Mouse (Mus musculus) limb, embryonic 14.5 days (tissue): Measurements from ENCODE around the gene Ankrd44. TPM values are rescaled to one million over a fixed set of nuclear protein-coding genes. Genes with fewer than 3 reads are reported as not detected.

Experiments used
- ATAC-seq: fragments of 200-750 bp; cut with Nextera tagmentation; 2 replicates; pipeline ENCODE4 v1.8.0; 2017; ENCODE audit warnings: low read depth, moderate number of reproducible peaks, moderate TSS enrichment; ENCODE audit not compliant: low FRiP score
- DNase-seq: peaks from one replicate; pipeline ENCODE4 v3.0.0-alpha.2; 2015; ENCODE audit warnings: low spot score
- H3K27ac ChIP-seq: fragments of 300-500 bp; sonication (generic); replicated peaks from 2 replicates; pipeline ENCODE4 v1.5.1; 2014; ENCODE audit warnings: low read depth, mild to moderate bottlenecking, low read length, moderate library complexity, mixed read lengths
- H3K27me3 ChIP-seq: fragments of 300-500 bp; sonication (generic); 2 replicates; pipeline ENCODE4 v1.6.1; 2014; ENCODE audit warnings: low read length, mixed read lengths; ENCODE audit not compliant: control insufficient read depth, insufficient read depth
- H3K36me3 ChIP-seq: fragments of 300-500 bp; sonication (generic); 2 replicates; pipeline ENCODE4 v1.6.1; 2014; ENCODE audit warnings: mild to moderate bottlenecking, low read length, moderate library complexity, mixed read lengths; ENCODE audit not compliant: control insufficient read depth, insufficient read depth
- H3K4me1 ChIP-seq: fragments of 300-500 bp; sonication (generic); 2 replicates; pipeline ENCODE4 v1.6.1; 2014; ENCODE audit warnings: antibody characterized with exemption, low read length, mixed read lengths; ENCODE audit not compliant: control insufficient read depth, insufficient read depth
- H3K4me2 ChIP-seq: fragments of 300-500 bp; sonication (generic); replicated peaks from 2 replicates; pipeline ENCODE4 v1.6.1; 2014; ENCODE audit warnings: low read depth, mild to moderate bottlenecking, low read length, moderate library complexity; ENCODE audit not compliant: severe bottlenecking
- H3K4me3 ChIP-seq: fragments of 300-500 bp; sonication (generic); replicated peaks from 2 replicates; pipeline ENCODE4 v1.5.1; 2014; ENCODE audit warnings: low read length
- H3K9ac ChIP-seq: fragments of 300-500 bp; sonication (generic); 2 replicates; pipeline ENCODE4 v1.6.1; 2014; ENCODE audit warnings: mild to moderate bottlenecking, low read depth, low read length, moderate library complexity; ENCODE audit not compliant: severe bottlenecking
- H3K9me3 ChIP-seq: fragments of 300-500 bp; sonication (generic); 2 replicates; pipeline ENCODE4 v1.6.1; 2016; ENCODE audit warnings: low read length; ENCODE audit not compliant: control insufficient read depth
- POLR2A ChIP-seq: fragments of 200-500 bp; IDR thresholded peaks from 2 replicates; pipeline ENCODE4 v1.8.0; 2012; ENCODE audit warnings: inconsistent platforms, mild to moderate bottlenecking, moderate library complexity, borderline replicate concordance; ENCODE audit not compliant: insufficient read depth, insufficient read length; ENCODE audit errors: extremely low read depth
- WGBS: fragments of 180-500 bp; shearing (Covaris S2); extraction: QIAGEN DNeasy Blood & Tissue Kit; methylation state at CpG from one replicate; pipeline ENCODE4 v1.1.7; 2014; 5-methylcytosine and 5-hydroxymethylcytosine counted together
- polyA plus RNA-seq, 2 experiments: library from polyadenylated mRNA; depleted of rRNA in 1 of 2; stranded (reverse) in 1 of 2; unstranded in 1 of 2; fragments of >200 nt; fragmentation: Nextera tagmentation in 1 of 2; extraction: Ambion mirVana in 1 of 2; gene quantifications; 2 replicates each; pipeline versions ENCODE4 v1.2.1 to v1.2.3; 2012 to 2014

Ankrd44 gene
- polyA plus RNA-seq, 2 experiments = 23.5 to 38.8 TPM

GRCm38 (mm10) chr1:54675478-54675877, 250.7 kb downstream of the Ankrd44 start:
- no peaks in the 10 kb centered on the region for H3K27me3 ChIP-seq
- H3K9me3 ChIP-seq = no peaks in the 10 kb centered on the region
- H3K27ac ChIP-seq = no peak overlapping the region
- TF ChIP-seq POLR2A = no peak
- ATAC-seq = no peak
- H3K36me3 ChIP-seq = no peaks in the 10 kb centered on the region
- no peak overlapping the region for H3K4me2 ChIP-seq
- no peak overlapping the region for H3K9ac ChIP-seq
- no peak overlapping the region for H3K4me3 ChIP-seq
- 71% methylated on average over 5 of the region's 5 CpGs for WGBS
- no peak for DNase-seq
- no peaks in the 10 kb centered on the region for H3K4me1 ChIP-seq

DNA sequence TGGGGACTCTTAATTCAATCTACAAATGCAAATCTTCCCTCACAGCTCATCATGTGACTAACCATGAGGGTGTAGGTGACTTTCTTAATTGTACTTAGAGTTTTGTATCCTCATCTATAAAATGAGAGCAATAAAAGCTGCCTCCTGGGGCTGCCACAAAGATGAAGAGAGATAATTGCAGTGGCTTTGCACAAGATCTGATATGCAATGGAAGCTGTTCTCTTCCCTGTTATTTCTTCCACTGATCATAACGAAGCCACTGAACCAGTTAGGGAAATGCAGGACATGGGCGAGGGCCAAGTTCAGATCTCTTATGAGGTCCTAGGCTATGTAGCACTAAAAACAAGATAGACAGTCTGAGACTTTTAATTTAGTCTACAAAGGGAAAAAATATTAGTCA, 258.2 kb downstream of the Ankrd44 start:
- no peaks in the 10 kb centered on the region for H3K9me3 ChIP-seq
- no peaks in the 10 kb centered on the region for H3K4me1 ChIP-seq
- 71% methylated on average over 2 of the region's 2 CpGs for WGBS
- H3K4me3 ChIP-seq = no peak overlapping the region
- TF ChIP-seq POLR2A = no peak
- no peaks in the 10 kb centered on the region for H3K27me3 ChIP-seq
- no peak overlapping the region for H3K4me2 ChIP-seq
- DNase-seq = no peak
- no peak overlapping the region for H3K27ac ChIP-seq
- H3K36me3 ChIP-seq = peaks cover 3% of the 10 kb centered on the region; the same call in 1 of the 2 replicates
- no peak for ATAC-seq
- no peak overlapping the region for H3K9ac ChIP-seq

DNA sequence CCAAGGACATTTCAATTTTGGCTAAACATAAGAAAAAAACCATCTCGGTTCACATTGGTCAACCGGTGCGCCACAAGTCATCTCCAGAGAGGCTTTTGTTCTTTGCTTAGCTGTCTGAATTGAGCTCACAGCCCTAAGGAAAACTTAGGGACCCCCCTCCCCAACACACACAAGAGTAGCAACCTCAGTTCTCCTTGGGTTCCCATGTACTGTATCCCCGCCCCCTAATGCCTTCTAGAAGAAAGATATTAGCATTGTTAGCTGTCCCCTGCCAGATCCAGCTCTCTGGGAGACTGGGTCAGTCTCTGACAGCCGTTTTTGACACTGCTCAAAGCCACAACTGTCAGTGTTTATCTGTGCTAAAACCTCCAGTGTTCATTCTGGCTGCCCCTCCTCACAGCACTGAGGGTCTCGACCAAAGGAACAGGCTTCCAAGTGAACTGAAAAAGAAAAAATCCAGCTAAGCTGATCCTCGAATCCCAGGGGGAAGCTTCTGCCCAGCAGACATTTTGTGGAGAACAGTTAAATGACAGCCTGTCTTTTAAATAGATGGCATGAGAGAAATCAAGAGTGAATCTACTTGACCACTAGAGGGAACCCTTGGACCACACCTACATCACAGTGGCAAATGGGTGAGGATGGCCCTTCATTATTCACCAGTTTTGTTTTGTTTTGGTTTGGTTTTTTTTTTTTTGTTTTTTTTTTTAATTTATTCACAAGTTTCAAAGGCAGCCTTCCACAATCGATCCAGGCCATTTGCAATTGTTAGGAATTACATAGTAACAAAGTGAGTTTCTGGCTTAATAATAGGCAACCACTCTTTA, 260.4 kb downstream of the Ankrd44 start:
- WGBS = 64% methylated on average over 8 of the region's 8 CpGs
- peak; percentile 85 for DNase-seq

DNA sequence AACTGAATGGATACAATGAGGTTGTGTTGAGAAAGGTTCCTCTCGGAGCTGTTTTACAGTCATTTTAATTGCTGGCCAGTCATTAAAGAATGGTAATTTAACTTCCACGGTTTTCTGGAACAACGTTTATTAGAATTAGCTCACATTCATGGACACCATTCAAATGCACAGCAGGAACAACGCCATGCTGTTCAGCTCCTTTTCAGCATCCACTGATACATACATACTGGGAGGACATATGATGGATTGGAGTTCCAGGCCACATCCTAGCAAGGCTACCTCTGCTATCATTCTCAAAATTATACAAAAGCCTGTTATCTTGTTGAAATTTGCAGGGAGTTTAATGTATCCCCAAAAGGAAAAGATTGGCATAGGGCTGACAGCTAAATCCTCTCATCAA, 261.1 kb downstream of the Ankrd44 start:
- ATAC-seq (no peak), DNase-seq (no peak)
- WGBS = 60% methylated on average over 4 of the region's 4 CpGs
- Histone ChIP-seq H3K27me3 (no peaks in the 10 kb centered on the region), H3K4me3 (no peak overlapping the region), H3K4me1 (no peaks in the 10 kb centered on the region), H3K36me3 (peaks cover 19% of the 10 kb centered on the region), H3K9me3 (no peaks in the 10 kb centered on the region), H3K9ac (no peak overlapping the region), H3K27ac (no peak overlapping the region), H3K4me2 (no peak overlapping the region)
- TF ChIP-seq POLR2A = no peak

More for the DNA sequence above, 260.4 kb downstream of the Ankrd44 start:
- TF ChIP-seq POLR2A = no peak
- Histone ChIP-seq H3K9ac (no peak overlapping the region), H3K4me2 (no peak overlapping the region), H3K36me3 (peaks cover 18% of the 10 kb centered on the region), H3K4me1 (no peaks in the 10 kb centered on the region), H3K4me3 (no peak overlapping the region), H3K9me3 (no peaks in the 10 kb centered on the region), H3K27me3 (no peaks in the 10 kb centered on the region), H3K27ac (no peak overlapping the region)
- ATAC-seq = no peak; the same call in 1 of the 2 replicates

DNA sequence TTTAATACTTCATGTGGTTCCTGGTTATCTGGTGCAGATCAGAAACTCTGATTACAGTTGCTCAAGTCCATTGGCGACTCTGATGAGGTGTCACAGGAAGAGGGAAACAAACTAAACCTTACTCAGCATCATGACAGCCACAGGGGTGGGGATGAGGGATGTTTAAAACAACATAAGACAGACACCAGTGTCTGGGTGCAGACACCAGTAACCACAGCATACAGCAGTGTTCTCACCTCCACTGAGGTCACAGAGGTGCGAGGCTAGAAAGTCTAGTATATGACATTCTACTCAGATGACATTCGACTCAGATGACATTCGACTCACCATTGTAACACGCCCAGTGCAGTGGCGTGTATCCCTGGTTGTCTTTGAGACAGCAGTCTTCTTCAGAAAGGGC, 265.5 kb downstream of the Ankrd44 start:
- 83% methylated on average over 6 of the region's 6 CpGs for WGBS
- Histone ChIP-seq H3K4me1 (no peaks in the 10 kb centered on the region), H3K4me3 (no peak overlapping the region), H3K9ac (no peak overlapping the region), H3K27me3 (no peaks in the 10 kb centered on the region), H3K27ac (no peak overlapping the region), H3K36me3 (peaks cover 19% of the 10 kb centered on the region), H3K4me2 (no peak overlapping the region), H3K9me3 (no peaks in the 10 kb centered on the region)
- ATAC-seq = no peak
- DNase-seq = no peak
- no peak for TF ChIP-seq POLR2A
